Mouse (Mus musculus) lung, adult 18-20 months (tissue): ENCODE measurements around the gene Naa16.
"Not testable (repeated sequence)": the region's sequence is repeated elsewhere in the genome, so short reads cannot be mapped to it uniquely, and the experiment has no call there.

Source experiments
- DNase-seq, 2 experiments: peaks; one replicate each; pipeline ENCODE4 v3.0.0; 2022; ENCODE audit warnings: mixed read lengths in 2 of 2

Naa16 gene

DNA sequence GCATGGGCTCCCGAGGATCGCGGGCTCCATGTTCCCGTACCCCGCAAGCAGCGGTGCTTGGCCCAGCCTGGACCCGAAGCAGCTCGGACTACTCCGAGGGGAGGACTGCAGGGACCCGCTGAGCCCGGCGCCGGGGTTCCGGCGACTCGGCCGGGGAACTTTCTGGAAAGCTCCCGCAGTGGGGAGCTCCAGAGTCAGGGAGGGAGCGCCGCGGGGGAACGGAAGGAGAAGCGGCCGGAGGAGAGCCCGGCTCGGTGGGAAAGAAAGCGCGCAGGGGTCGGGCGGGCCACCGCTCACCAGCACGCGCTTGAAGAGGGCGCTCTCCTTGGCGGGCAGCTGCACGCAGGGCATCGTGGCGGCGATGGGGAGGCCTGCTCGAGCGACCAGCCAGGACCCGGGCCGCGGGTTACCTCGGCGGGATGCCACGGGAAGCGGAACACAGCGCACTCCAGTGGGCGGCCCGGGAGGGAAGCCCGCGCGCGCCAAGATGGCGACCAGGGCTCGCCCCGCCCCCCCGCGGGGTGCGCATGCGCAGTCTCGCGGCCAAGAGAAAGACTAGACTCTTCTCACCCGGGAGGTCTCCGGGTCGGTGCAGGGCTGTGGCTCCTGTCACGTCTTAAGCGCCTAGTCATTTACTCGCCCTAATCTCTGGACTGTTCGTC lies at the start of gene Naa16:
Gene Naa16, minus strand, starts transcription at position 514 of the 662 bp plus-strand sequence.
- peak; percentile 92 to 93 for DNase-seq

DNA sequence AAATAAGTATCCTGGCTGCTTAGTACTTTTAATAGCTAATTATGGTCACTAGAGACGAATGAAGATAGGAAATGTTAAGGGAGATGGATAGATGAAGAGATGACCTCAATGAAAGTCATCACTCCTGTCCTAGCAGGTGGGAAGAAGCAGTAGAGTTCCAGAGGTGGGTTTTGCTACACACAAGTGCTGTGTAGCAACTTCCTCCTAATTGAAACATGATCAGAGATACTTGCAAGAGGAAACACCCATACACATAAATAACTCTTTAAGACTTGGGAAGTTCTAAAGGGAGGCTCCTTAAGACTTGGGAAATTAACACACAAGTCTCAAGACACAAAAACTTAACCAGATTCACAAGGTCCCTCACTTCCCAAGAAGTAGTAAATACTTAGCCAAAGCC lies 43.5 kb upstream of the Naa16 start:
- no peak for DNase-seq

DNA sequence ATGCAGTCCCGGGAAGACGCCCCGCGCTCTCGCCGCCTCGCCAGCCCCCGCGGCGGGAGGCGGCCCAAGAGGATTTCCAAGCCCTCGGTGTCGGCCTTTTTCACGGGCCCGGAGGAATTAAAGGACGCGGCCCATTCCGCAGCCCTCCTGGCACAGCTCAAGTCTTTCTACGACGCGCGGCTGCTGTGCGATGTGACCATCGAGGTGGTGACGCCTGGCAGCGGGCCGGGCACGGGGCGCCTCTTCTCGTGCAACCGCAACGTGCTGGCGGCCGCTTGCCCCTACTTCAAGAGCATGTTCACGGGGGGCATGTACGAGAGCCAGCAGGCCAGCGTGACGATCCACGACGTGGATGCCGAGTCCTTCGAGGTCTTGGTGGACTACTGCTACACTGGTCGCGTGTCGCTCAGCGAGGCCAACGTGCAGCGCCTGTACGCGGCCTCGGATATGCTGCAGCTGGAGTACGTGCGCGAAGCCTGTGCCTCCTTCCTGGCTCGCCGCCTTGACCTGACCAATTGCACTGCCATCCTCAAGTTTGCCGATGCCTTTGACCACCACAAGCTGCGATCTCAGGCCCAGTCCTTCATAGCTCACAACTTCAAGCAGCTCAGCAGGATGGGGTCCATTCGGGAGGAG lies 36.3 kb upstream of the Naa16 start:
- not testable (repeated sequence) for DNase-seq

GRCm38 (mm10) chr14:79425979-79426729 lies 35.6 kb upstream of the Naa16 start, which contains the start of gene Kbtbd7:
TSS of gene Kbtbd7 (plus strand) at chr14:79426511.
- DNase-seq = peak; percentile 97

DNA sequence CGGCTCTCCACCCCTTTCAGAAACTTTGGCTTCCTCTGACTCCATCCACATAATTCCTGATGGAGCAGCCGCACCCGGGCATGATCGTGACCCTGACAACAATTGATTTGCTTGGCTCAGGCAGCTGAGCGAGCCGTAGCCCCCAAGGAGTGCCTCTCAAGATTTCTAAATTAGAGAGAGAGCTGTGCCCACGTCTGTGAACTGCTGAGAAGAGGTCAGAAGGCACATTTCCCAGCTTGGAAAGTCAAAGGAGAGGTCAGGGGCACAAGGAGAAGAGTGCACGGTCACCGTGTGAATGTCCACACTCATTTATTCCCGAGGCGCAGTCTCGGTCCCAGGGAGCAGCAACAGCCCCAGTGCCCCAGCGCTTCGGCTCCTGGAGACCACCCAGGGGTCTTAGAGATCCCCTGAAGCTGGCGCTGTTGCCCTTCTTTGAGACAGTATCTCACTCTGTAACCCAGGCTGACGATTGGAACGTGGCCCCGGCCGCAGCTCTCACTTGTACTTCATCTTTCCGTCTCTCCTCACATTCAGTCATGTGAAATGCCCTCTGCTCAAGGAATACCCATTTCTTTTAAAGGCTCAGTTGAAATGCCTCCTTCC lies 29.6 kb upstream of the Naa16 start:
- no peak for DNase-seq

- no peak for DNase-seq
Observed at GRCm38 (mm10) chr14:79413121-79413520, 22.5 kb upstream of the Naa16 start.

- DNase-seq = no peak
Observed at GRCm38 (mm10) chr14:79410662-79411061, 20.1 kb upstream of the Naa16 start.

GRCm38 (mm10) chr14:79409278-79409830 lies 18.8 kb upstream of the Naa16 start:
- DNase-seq = no peak

DNA sequence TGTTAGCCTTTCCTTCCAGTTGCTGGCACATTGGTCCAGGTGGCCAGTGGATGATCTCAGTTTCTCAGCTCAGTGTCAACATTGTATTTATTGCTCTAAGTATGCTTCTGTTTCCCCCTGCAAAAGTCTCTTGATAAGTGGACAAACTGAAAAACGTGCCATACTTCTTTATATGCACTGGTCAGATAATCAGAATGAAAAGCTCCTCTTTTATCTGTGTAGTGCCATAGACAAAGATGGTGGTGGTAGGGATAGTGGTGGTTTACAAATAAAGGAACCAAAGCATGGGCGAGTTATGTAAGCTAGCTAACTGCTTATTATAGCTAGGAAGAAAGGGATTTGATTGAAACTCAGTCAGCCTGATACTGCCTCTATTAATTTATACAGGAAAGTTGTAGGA lies 17.1 kb upstream of the Naa16 start:
- no peak for DNase-seq

DNA sequence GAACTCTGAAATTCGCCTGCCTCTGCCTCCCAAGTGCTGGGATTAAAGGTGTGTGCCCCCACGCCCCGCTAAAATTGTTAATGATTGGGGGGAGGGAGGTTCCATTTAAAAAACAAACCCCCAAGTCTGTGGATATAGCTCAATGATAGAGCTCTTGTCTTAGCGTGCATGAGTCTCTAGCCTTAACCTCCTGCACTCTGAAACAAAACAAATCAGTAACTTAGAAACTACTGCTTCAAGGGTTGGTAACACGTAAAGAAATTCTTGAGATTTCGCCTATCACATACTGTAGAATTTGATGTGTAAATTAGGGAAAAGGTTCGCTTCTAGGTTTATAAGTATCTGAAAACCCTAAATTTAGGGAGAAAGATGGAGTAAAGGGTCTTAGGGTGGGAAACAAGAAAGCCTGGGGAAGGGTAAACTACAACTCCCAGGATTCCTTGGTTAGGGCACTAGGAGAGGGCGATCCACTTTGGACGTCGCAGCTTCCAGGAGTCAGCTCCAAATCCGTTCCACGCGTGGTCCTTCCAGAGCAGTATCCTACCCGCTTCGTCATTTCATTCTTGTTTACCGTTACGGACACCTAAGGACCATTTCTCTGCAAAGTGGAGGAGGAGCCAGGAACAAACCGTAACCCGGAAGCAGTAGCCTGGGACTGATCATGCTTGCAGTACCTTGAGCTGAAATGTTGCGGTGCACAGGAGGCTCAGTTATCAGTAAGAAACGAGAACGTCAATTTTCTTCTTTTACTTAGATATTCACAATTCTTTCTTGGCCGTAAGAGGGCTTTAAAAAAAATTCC lies 6.9 kb upstream of the Naa16 start, which contains the start of gene Mtrf1:
Gene Mtrf1, plus strand, starts transcription at position 452 of the 802 bp plus-strand sequence.
- peak; percentile 51 to 71 for DNase-seq

GRCm38 (mm10) chr14:79394564-79394963 lies 4.0 kb upstream of the Naa16 start:
- DNase-seq = peak in 1 of 2 experiments; percentile 34

DNA sequence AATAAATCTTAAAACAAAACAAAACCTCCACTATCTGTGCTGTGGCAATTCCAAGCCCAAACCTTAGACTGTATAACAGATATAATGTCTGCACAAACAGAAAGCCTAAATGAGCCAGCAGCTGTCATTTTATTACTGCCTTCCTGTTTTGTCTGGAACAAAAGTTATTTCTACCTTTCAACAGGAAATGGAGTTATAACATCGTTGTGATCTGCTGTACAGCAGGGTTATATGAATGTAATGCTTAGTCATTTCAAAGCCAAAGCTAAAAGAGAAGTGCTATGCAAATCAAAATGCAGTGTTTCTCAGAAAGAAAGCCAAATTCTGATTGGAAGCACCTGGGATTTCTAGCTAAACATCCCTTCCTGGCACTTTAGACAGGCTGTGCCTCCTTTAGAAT lies 2.7 kb upstream of the Naa16 start:
- DNase-seq = no peak

DNA sequence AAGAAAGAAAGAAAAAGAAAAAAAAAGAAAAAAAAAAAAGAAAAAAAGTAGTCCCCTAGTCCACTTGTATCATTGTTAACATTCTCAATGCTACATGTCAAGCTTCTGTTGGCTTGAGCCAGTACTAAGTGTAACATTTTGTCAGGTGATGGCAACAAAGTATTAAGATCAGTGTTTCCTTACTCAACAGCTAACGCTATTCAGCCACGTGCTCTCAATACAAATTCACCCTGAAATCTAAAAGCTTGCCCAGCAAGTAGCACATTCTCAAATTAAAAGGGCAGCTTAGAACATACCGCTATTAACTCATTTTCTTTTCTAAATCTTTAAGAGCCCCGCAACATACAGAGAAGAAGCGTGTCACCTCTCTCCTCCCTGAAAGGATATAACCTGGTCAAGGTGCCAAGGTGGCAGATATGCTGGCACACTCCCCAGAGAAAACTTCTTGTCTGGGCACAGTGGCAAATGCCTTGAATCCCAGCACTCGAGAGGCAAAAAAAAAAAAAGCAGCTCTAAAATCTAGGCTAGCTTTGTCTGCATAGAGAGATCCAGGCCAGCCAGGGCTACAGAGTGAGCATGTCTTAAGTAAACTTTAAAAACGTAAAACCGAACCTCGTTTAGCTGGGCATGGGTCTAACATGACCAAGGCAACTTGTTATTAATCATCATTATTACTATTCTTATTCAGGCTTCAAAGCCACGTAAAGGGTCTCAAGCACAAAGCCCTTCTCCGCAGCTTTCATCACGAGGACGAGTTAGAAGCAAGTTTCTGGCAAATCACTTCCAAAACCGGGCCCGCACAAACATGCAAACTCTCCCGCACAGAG lies 927 bp downstream of the Naa16 start:
- peak; percentile 31 to 43 for DNase-seq

- no peak for DNase-seq
Observed at GRCm38 (mm10) chr14:79388304-79388703, 2.3 kb downstream of the Naa16 start.

DNA sequence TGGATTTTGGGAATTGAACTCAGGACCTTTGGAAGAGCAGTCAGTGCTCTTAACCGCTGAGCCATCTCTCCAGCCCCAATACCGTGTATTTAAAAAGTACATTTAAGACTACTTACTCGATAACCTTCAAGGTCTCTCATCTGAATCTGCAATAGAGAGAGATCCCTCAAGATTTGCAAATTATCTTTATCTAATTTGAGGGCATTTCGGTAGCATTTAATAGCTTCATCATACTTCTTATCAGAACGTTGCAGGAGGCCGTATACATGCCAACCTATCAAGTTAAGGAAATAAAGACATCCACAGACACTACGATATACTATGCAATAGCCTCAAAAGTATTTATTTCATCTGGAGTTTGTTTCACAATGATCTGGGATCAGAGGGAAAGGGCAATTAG lies 7.5 kb downstream of the Naa16 start:
- no peak for DNase-seq

- DNase-seq = no peak
Observed at GRCm38 (mm10) chr14:79377041-79377440, 13.5 kb downstream of the Naa16 start.

DNA sequence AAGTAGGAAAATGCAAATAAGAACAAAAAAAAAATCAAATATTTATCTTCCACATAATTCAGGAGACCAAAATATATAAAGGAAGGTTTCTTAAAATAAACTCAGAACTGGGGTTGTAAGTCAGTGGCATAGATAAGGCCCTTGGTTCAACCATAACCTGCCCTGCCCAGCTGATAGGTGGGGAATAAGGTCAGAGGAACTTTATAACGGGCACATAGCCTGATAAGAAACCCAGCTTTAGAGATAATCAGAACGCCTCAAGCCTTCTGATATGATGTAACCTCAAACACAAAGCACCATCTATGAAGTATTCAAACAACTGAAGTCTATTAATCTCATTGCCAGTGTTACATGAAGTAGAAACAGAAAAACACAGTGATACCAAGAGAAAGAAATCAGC lies 32.5 kb downstream of the Naa16 start:
- no peak for DNase-seq

DNA sequence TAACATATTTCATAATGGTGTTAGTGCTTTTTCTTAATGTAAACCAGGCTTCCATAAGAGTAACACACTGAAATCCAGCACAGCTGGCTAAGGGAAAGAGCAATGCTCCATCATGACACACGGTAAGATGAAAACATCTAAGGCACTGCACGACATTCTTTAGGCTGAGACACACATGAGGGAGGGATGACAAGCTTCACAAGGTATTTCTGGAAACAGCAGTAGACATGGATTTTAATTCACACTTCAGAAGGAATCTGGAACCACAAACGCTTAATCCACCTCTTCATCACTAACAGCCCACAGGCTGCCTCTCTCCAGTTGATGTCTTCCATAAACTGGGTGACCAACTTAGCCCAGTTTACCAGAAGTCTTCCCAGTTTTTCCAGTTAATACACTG lies 44.2 kb downstream of the Naa16 start:
- DNase-seq = no peak

GRCm38 (mm10) chr14:79335613-79336012 lies 55.0 kb downstream of the Naa16 start:
- DNase-seq = no peak

DNA sequence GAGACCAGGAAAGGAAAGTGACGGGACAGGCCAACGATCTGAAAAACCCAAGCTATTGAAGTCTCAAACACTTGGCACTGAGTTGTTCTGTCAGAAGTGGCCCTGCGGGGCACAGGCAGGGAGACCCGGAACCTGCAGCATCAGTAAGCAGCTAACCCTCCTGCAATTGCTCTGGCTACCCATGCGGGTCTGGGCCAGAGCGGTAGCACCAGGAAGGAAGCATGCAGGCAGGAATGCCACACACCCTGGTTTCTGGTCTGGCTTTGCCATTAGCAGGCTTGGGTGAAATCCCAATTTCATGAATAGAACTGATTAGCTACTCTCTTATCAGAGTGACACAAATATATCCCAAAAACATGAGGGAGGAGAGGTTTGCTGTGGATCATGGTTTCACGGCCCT lies 58.6 kb downstream of the Naa16 start:
- no peak for DNase-seq

DNA sequence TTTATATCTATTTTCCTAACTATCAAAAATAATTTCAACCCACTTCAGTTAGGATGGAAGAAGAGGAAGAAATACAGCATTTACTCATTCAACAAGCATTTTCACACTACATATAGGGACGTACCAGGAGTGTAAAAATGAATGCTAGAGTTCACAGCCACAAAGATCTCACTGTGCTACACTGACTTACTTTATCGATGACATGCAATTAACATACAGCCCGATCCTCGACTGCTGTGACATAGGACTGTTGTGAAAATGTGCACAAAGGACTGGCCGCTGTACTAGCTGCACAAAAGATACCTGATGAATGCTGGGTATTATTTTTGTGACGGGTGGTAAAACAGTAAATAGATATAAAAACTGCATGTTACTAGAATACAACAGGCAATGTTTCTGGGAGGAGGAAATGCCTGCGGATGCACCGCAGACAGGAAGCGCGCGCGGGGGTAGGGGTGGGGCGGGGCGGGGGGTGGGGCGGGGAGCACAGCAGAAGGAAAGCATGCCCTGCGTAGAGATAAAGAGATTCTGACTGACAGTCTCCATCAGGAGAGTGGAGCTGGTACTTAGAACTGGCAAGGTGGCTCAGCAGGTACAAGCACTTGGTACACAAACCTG lies 59.5 kb downstream of the Naa16 start:
- DNase-seq = no peak
